Mouse (Mus musculus): ENCODE data around the gene C1qtnf9.

The C1qtnf9 gene

DNA sequence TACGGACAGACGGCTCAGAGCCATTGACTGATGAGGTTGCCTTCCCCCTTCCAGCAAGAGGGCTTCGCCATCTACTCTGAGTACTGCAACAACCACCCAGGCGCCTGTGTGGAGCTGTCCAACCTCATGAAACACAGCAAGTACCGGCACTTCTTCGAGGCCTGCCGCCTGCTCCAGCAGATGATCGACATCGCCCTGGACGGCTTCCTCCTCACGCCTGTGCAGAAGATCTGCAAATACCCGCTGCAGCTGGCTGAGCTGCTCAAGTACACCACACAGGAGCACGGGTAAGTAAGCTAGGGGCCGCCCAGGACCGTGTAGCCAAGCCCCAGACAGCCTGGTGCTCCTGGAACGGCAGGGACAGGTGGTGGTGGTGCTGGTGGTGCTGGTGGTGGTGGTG lies 16.4 kb upstream of the C1qtnf9 start:
- no peak for DNase-seq (ENCODE audit: low read depth, low spot score)

DNA sequence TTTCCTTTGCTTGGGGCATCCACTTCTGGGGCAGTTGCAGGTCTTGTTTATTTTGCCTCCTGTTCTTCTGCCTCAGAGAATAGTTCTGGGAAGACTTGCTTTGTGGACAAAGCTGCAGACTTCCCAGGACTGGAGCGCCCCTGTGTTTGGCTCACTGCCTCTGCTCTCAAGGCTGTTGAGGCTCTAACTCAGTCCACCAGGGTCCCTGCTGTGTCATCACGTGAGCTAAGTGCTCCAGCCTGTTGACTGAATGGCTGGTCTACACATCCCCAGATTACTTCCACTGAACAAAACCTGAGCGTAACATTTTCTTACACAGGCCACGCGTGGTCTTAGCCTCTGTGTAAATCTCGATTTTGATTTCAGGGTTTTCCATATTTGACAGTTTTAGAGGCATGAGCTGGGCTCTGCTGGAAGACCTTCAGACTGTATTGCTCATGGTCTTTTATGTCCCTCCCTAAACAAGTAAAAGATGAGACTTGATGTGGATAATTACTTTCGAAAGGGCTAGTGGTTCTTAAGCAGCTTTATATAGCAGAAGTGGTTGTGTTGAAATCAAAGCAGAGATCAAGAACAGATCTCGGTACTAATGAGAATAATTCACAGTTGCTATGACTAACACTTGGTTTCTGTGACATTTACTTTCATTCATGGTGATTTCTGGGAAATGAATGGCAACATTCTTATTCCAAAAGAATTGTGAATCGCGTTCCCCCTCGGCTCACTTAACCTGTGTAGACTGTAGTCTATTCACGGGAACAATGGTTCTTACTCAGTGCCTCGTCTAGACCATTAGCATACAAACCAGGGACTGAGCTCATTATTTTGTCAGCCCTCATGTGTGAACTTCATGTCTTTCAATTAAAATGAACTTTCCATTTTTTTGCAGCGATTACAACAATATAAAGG lies 14.8 kb upstream of the C1qtnf9 start:
- DNase-seq (ENCODE audit: low read depth, low spot score): no peak

GRCm38 (mm10) chr14:60753801-60754126 lies 14.2 kb upstream of the C1qtnf9 start:
- no peak for DNase-seq (ENCODE audit: low read depth, low spot score)

DNA sequence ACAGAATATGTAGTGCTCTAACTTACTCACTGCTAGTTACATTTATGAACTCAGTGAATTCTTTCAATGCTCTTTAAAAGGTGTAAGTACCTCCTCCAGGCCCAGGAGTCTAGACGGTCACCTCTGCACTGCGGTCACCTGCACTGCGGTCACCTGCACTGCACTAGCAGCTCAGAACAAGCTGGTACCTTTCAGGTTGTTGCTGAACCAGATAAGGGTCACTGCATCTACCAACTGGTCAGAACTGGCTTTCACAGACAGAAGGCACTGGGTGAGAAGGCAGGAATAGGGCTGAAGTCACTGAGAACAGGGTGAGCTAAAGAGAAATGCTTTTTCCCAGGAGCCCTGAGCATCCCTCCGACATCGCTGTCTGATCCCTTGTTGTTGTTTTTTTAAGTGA lies 13.3 kb upstream of the C1qtnf9 start:
- no peak for DNase-seq (ENCODE audit: low read depth, low spot score)

DNA sequence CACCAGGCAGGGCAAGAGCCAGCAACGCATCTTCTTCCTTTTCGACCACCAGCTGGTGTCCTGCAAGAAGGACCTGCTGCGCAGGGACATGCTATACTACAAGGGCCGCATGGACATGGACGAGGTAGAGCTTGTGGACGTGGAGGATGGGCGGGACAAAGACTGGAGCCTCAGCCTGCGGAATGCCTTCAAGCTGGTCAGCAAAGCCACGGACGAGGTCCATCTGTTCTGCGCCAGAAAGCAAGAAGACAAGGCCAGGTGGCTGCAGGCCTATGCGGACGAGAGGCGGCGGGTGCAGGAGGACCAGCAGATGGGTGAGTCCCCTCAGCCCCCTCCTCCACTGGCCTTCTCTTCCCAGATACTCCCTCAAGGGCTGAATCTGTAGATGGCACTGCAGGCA lies 11.7 kb upstream of the C1qtnf9 start:
- DNase-seq (ENCODE audit: low read depth, low spot score): no peak

- no peak for DNase-seq (ENCODE audit: low read depth, low spot score)
Measured at GRCm38 (mm10) chr14:60757265-60757664, 10.7 kb upstream of the C1qtnf9 start.

DNA sequence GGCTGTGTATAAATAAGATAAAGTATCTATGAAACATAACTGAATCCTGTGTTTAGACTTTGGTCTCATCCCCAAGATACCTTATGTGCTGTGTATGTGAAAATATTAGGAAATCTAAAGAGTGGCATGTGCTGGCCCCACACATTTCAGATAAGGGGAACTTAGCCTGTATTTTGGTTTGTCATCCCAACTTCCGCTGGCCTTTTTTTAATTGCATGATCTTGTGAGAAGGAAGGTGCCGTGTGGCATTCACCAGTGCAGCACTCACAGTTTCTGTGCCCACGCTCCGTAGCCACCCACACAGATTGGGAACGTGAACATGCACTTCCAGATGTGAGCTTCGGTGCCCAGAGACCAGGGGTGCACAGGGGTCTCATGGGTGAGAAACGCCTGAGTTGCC lies 10.2 kb upstream of the C1qtnf9 start:
- no peak for DNase-seq (ENCODE audit: low read depth, low spot score)

DNA sequence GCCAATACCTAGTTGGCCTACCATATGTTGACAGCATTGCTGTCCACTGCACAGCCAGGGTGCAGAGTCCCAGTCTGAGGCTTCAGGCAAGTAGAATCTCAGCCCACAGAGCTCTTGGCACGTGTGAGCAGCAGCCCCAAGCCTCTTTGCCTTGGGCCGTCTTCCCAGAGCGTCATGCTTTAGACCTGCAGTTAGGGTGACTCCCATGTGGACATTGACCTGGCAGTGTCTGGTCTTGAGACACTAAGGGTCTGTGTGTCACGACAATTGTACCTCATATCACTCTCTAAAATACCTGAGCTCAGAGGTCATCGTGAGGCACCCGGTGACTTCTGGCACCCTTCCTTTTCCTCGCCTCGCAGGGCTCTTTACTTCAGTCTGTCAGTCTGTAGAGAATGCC lies 8.8 kb upstream of the C1qtnf9 start:
- DNase-seq (ENCODE audit: low read depth, low spot score): no peak

DNA sequence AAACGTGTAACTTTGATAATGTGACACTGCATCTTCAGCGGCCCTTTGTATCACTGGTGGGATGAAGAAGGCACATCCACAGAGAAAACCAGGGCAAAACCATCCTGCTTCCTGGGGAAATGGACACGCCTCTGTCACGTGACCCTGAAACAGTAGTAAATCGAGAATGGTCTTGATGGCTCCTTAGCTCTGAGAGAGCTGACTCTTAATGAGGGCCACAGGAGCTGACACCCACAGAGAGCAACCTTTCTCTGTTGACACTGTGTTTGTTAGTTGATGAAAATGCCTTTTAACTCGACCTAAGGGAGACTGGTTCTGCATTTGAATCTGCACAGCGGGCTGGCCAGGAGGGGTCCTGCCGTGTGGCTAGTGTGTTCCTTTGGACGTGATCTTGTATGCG lies 6.1 kb upstream of the C1qtnf9 start:
- DNase-seq (ENCODE audit: low read depth, low spot score): no peak

DNA sequence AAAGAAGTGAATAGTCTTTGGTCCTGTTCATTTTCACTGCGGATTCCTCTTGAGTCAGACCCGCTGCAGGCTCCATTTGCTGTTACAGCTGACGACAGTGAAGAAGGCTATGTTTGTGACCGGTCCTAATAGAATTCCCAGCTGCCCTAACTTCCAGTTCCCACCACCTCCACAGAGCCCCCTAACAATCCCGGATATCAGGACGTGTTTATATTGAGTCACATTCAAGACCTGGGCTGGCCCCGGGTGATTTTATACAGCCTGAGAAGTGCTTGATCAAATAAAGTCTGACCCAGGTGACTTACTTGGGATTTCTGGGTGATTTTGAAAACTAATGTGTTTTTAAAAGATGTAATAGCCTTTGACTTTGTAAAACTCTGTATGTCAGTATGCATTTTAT lies 5.2 kb upstream of the C1qtnf9 start:
- DNase-seq (ENCODE audit: low read depth, low spot score): no peak

DNA sequence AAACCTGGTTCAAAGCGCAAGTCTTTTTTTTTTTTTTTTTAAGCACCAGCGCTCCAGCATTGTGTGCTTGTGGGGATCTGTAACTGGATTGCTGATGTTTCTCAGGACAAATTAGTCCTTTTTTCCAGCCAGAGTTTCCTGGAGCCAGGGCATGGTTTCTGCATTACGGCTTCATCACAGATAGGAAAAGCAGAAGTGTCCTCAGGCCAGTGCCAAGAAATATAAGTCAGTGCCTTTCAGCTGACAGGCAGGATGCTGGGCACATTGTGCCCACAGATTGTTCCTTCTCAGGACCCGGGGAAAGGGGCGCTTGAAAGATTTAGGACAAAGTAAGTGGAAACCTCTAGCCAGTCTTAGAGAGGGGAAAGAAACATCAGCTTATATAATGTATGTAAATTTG lies 4.2 kb upstream of the C1qtnf9 start:
- no peak for DNase-seq (ENCODE audit: low read depth, low spot score)

DNA sequence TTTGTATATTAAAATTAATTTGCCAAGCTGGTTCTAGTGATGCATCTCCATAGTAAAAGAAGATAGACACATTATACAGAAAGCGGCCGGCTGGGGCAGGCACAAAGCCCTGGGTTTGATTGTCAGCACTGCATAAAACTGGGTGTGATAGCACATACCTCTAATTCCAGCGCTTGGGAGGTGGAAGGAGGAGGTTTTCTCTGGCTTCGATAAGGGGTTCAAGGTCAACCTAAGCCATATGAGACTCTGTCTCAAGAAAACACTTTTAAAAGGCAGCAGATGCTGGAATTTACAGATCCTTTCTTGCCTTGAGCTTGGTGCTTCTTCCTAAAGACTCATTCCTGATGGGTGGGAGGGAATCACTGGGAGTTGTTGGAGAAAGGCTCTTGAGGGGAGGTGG lies 3.4 kb upstream of the C1qtnf9 start:
- DNase-seq (ENCODE audit: low read depth, low spot score): no peak

DNA sequence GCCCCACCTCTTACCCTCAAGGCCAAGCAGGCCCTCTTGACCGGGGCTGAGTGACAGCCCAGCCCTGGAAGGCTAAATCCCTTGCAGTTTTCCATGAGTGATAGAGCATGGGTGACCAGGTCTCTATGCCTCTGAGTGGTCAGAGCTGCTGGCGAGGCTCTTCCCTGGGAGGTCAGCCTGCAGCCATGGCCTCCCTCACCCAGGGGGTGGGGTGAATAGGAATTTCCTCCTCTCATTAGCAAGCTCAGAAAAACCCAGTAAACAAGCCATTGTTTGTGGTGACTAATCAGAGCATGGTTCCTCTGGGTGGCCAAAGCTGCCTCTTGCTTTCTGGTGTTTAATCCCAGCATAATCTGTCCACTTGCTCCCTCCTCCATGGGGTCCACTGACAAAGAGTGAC lies 2.9 kb upstream of the C1qtnf9 start:
- no peak for DNase-seq (ENCODE audit: low read depth, low spot score)

DNA sequence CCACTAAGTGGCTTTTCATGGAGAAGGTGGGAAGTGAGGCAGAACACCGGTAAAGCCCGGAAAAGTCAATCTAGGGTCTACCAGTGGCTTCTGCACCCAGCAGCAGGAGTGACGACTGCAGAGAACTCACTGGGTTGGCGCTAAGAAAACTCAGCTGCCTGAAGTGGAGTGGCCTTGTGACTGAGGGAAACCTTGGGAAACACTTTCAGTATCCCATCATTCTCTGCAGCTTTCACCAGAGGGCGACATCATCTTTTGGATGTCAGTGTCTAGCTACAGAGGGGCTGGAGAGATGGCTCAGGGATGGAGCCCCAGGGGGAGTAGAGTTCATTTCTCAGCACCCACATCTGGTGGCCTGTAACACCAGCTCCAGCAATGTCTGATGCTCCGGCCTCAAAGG lies 1.4 kb downstream of the C1qtnf9 start:
- no peak for DNase-seq (ENCODE audit: low read depth, low spot score)

- DNase-seq (ENCODE audit: low read depth, low spot score): no peak
Measured at GRCm38 (mm10) chr14:60770594-60770993, 2.7 kb downstream of the C1qtnf9 start.

DNA sequence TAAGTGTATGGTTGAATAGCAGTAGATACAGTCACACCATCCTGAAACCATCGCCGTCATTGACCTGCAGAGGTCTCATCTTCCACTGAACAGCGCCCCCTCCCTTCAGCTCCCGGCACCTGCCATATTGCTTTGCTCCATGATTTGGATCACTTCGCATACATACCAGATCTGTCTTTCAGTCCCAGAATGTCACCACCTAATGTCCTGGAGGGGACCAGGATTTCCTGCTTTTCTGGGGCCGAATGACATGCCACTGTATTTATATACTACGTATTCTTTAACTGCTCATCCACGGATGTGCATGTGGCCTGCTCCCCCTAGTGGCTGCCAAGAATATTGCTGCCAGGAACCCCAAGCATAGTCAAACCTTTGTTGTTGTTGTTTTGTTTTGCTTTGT lies 3.1 kb downstream of the C1qtnf9 start:
- peak; percentile 84 for DNase-seq (ENCODE audit: low read depth, low spot score)

DNA sequence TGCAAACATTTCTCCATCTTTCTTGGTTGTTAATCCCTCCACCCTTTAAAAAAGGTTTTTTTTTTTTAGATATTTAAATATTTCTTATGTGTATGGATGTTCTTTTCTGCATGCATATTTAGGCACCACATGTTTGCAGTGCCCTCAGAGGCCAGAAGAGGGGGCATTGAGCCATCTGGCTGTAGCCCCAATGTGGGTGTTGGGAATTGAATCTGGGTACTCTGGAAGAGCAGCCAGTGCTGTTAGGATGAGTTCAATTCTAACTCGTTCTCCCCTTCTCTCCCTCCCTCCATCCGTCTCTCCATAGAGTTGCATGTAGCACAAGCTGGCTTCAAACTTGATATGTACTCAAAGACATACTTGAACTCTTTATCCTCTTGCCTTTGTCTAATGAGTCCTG lies 5.5 kb downstream of the C1qtnf9 start:
- DNase-seq (ENCODE audit: low read depth, low spot score): peak; percentile 41

- no peak for DNase-seq (ENCODE audit: low read depth, low spot score)
Measured at GRCm38 (mm10) chr14:60776521-60776920, 8.6 kb downstream of the C1qtnf9 start.

- DNase-seq (ENCODE audit: low read depth, low spot score): peak; percentile 81
Measured at GRCm38 (mm10) chr14:60777485-60777919, 9.6 kb downstream of the C1qtnf9 start.

- no peak for DNase-seq (ENCODE audit: low read depth, low spot score)
Measured at GRCm38 (mm10) chr14:60779198-60779597, 11.3 kb downstream of the C1qtnf9 start.

DNA sequence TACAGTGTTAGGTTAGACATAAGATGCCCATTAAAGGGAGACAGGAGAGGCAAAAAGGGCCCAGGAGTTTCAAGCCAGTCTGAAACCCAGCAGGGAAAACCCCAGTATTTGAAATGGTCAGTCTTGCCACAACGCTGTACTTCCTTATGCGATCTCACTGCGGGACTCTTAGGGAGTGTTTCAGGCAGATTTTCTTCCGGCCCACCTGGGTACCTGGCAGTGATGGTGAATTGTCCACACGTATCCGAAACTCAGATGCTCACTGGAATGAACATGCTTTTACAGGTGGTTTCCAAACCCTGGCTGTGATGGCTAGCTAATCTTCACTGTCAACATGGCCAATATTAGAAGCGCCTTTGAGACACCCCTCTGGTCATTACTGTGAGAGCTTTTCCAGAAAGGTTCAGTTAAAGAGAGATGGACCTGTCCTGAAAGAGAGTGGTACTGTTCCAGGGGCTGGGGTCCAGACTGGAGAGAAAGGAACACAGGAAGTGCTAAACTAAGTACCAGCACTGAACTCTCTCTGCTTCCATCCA lies 14.3 kb downstream of the C1qtnf9 start:
- DNase-seq (ENCODE audit: low read depth, low spot score): peak; percentile 35

DNA sequence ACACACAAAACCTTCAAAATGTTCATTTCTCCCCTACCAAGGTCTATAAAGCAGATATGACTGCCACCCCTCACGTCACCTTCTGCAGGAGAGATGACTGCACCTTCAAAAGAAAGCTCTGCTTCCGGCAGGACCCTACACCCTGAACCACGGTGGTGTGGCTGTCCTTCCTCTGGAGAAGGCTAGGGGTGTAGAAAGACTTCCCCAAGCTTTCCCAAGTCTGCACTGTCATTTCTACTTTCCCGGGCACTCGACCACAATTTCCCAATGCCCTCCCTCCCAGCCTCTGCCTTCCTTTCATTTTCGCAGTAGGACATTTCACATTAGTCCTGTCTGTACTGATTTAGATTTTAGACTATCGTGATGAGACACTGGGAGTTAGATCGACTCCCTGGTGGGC lies 15.3 kb downstream of the C1qtnf9 start:
- DNase-seq (ENCODE audit: low read depth, low spot score): peak; percentile 33

All from A20 (cell line).